Mouse (Mus musculus) heart, embryonic 14.5 days (tissue): ENCODE measurements around the gene Zbtb7a. TPM values are rescaled to one million over a fixed set of nuclear protein-coding genes. Genes with fewer than 3 reads are reported as not detected.

Source experiments
- ATAC-seq: fragments of 200-750 bp; cut with Nextera tagmentation; 2 replicates; pipeline ENCODE4 v1.8.0; 2017; ENCODE audit warnings: low read depth, moderate TSS enrichment; ENCODE audit not compliant: insufficient number of reproducible peaks, insufficient read depth, low FRiP score
- H3K27ac ChIP-seq, 2 experiments: fragments of 200-500 bp in 1 of 2; fragments of 300-500 bp in 1 of 2; sonication (generic) in 1 of 2; replicated peaks in 1 of 2; 2 replicates each; pipeline ENCODE4 v1.5.1; 2012 to 2014; ENCODE audit warnings: low read depth in 2 of 2, low read length in 2 of 2, control low read depth in 1 of 2, mild to moderate bottlenecking in 1 of 2, mixed read lengths in 1 of 2; ENCODE audit not compliant: control insufficient read depth in 1 of 2, insufficient read depth in 1 of 2
- H3K27me3 ChIP-seq: fragments of 300-500 bp; sonication (generic); 2 replicates; pipeline ENCODE4 v1.6.1; 2014; ENCODE audit warnings: mild to moderate bottlenecking, low read length, control low read depth; ENCODE audit not compliant: control insufficient read depth, insufficient read depth
- H3K36me3 ChIP-seq: fragments of 300-500 bp; sonication (generic); 2 replicates; pipeline ENCODE4 v1.6.1; 2014; ENCODE audit warnings: mild to moderate bottlenecking, control low read depth, low read length, mixed read lengths; ENCODE audit not compliant: control insufficient read depth, insufficient read depth
- H3K4me1 ChIP-seq, 2 experiments: fragments of 200-500 bp in 1 of 2; fragments of 300-500 bp in 1 of 2; sonication (generic) in 1 of 2; 2 replicates each; pipeline ENCODE4 v1.6.1; 2012 to 2014; ENCODE audit warnings: low read length in 2 of 2, control low read depth in 1 of 2, mixed read lengths in 1 of 2; ENCODE audit not compliant: control insufficient read depth in 2 of 2, insufficient read depth in 2 of 2
- H3K4me2 ChIP-seq: fragments of 300-500 bp; sonication (generic); 2 replicates; pipeline ENCODE4 v1.6.1; 2014; ENCODE audit warnings: mild to moderate bottlenecking, low read length
- H3K4me3 ChIP-seq, 2 experiments: fragments of 200-500 bp in 1 of 2; fragments of 300-500 bp in 1 of 2; sonication (generic) in 1 of 2; 2 replicates each; pipeline ENCODE4 v1.5.1; 2012 to 2014; ENCODE audit warnings: low read length in 2 of 2, mild to moderate bottlenecking in 2 of 2, control low read depth in 1 of 2, low read depth in 1 of 2, moderate library complexity in 1 of 2; ENCODE audit not compliant: control insufficient read depth in 1 of 2, insufficient read depth in 1 of 2
- H3K9ac ChIP-seq: fragments of 300-500 bp; sonication (generic); 2 replicates; pipeline ENCODE4 v1.6.1; 2014; ENCODE audit warnings: mild to moderate bottlenecking, low read length
- H3K9me3 ChIP-seq: fragments of 300-500 bp; sonication (generic); 2 replicates; pipeline ENCODE4 v1.6.1; 2016; ENCODE audit warnings: low read length, control low read depth; ENCODE audit not compliant: control insufficient read depth
- WGBS: fragments of 180-500 bp; shearing (Covaris S2); extraction: QIAGEN DNeasy Blood & Tissue Kit; methylation state at CpG from one replicate; pipeline ENCODE4 v1.1.7; 2014; 5-methylcytosine and 5-hydroxymethylcytosine counted together
- polyA plus RNA-seq: library from polyadenylated mRNA; unstranded; fragments of >200 nt; fragmentation: Nextera tagmentation; extraction: Ambion mirVana; gene quantifications from 2 replicates; pipeline ENCODE4 v1.2.1, GENCODE M21; 2014

Zbtb7a gene
- polyA plus RNA-seq, 1 experiment from 2014 or later: 16.8 TPM

- Histone ChIP-seq H3K4me1 (peaks cover 18 to 31% of the 10 kb centered on the region in 2 experiments), H3K27me3 (no peaks in the 10 kb centered on the region), H3K4me2 (no peak overlapping the region), H3K9me3 (no peaks in the 10 kb centered on the region), H3K27ac (no peak overlapping the region), H3K4me3 (no peak overlapping the region), H3K9ac (no peak overlapping the region), H3K36me3 (peaks cover 76% of the 10 kb centered on the region)
- no peak for ATAC-seq
- WGBS: 93% methylated on average over 6 of the region's 6 CpGs
These were observed 10.3 kb downstream of the Zbtb7a start for GRCm38 (mm10) chr10:81145307-81145706.

GRCm38 (mm10) chr10:81145778-81146177, 10.8 kb downstream of the Zbtb7a start:
- Histone ChIP-seq H3K36me3 (peaks cover 80% of the 10 kb centered on the region), H3K27me3 (no peaks in the 10 kb centered on the region), H3K27ac (no peak overlapping the region), H3K9ac (no peak overlapping the region), H3K9me3 (no peaks in the 10 kb centered on the region), H3K4me1 (peaks cover 14 to 26% of the 10 kb centered on the region in 2 experiments), H3K4me3 (no peak overlapping the region), H3K4me2 (no peak overlapping the region)
- no peak for ATAC-seq
- 84% methylated on average over 7 of the region's 7 CpGs for whole genome bisulfite sequencing

GRCm38 (mm10) chr10:81146296-81146695, 11.3 kb downstream of the Zbtb7a start:
- ATAC-seq: no peak
- Histone ChIP-seq H3K9me3 (no peaks in the 10 kb centered on the region), H3K27ac (no peak overlapping the region), H3K4me3 (no peak overlapping the region), H3K9ac (no peak overlapping the region), H3K27me3 (no peaks in the 10 kb centered on the region), H3K4me2 (no peak overlapping the region), H3K36me3 (peaks cover 79% of the 10 kb centered on the region), H3K4me1 (peaks cover 13 to 21% of the 10 kb centered on the region in 2 experiments)
- 71% methylated on average over 4 of the region's 4 CpGs for WGBS

GRCm38 (mm10) chr10:81151261-81151660, 16.2 kb downstream of the Zbtb7a start:
- Histone ChIP-seq H3K4me2 (no peak overlapping the region), H3K4me3 (no peak overlapping the region), H3K27me3 (no peaks in the 10 kb centered on the region), H3K27ac (no peak overlapping the region), H3K36me3 (peaks cover 82% of the 10 kb centered on the region), H3K4me1 (peaks cover 7 to 9% of the 10 kb centered on the region in 2 experiments), H3K9ac (no peak overlapping the region), H3K9me3 (no peaks in the 10 kb centered on the region)
- no peak for ATAC-seq
- 67% methylated on average over 6 of the region's 6 CpGs for whole genome bisulfite sequencing

GRCm38 (mm10) chr10:81152609-81153008, 17.6 kb downstream of the Zbtb7a start:
- ATAC-seq: no peak
- Histone ChIP-seq H3K36me3 (peaks cover 82% of the 10 kb centered on the region), H3K9ac (0 out of 2 replicates have a peak overlapping the region, but pooled peaks have one; percentile 7), H3K27me3 (no peaks in the 10 kb centered on the region), H3K4me2 (no peak overlapping the region), H3K4me1 (peaks cover 7 to 9% of the 10 kb centered on the region in 2 experiments), H3K27ac (peak overlapping the region; percentile 31 to 45), H3K4me3 (no peak overlapping the region), H3K9me3 (no peaks in the 10 kb centered on the region)
- 56% methylated on average over 12 of the region's 12 CpGs for WGBS

GRCm38 (mm10) chr10:81154313-81154712, 19.3 kb downstream of the Zbtb7a start:
- H3K27me3 ChIP-seq: no peaks in the 10 kb centered on the region
- no peak overlapping the region for H3K4me3 ChIP-seq
- H3K36me3 ChIP-seq: peaks cover 82% of the 10 kb centered on the region
- H3K4me1 ChIP-seq: peaks cover 7 to 9% of the 10 kb centered on the region in 2 experiments
- no peaks in the 10 kb centered on the region for H3K9me3 ChIP-seq
- no peak for ATAC-seq
- WGBS: 85% methylated on average over 12 of the region's 12 CpGs
- H3K9ac ChIP-seq: no peak overlapping the region
- no peak overlapping the region for H3K4me2 ChIP-seq
- no peak overlapping the region for H3K27ac ChIP-seq

- H3K4me3 ChIP-seq: no peak overlapping the region
- peaks cover 80% of the 10 kb centered on the region for H3K36me3 ChIP-seq
- H3K4me2 ChIP-seq: no peak overlapping the region
- no peak for ATAC-seq
- no peak overlapping the region for H3K9ac ChIP-seq
- no peaks in the 10 kb centered on the region for H3K9me3 ChIP-seq
- peaks cover 7 to 9% of the 10 kb centered on the region in 2 experiments for H3K4me1 ChIP-seq
- 79% methylated on average over 6 of the region's 6 CpGs for WGBS
- no peaks in the 10 kb centered on the region for H3K27me3 ChIP-seq
- H3K27ac ChIP-seq: no peak overlapping the region
These were observed 19.7 kb downstream of the Zbtb7a start for GRCm38 (mm10) chr10:81154736-81155135.

GRCm38 (mm10) chr10:81161602-81162317, 26.7 kb downstream of the Zbtb7a start:
- Histone ChIP-seq H3K27ac (no peak overlapping the region), H3K9me3 (no peaks in the 10 kb centered on the region), H3K4me3 (no peak overlapping the region), H3K36me3 (peaks cover 81% of the 10 kb centered on the region), H3K4me1 (peaks cover 1 to 5% of the 10 kb centered on the region in 2 experiments), H3K4me2 (no peak overlapping the region), H3K9ac (no peak overlapping the region), H3K27me3 (no peaks in the 10 kb centered on the region)
- no peak for ATAC-seq
- 88% methylated on average over 8 of the region's 8 CpGs for WGBS
